Mouse (Mus musculus) embryonic fibroblast, embryonic 13.5 days (primary cell): ENCODE data around the gene Thap2. TPM values are rescaled to one million over a fixed set of nuclear protein-coding genes. Genes with fewer than 3 reads are reported as not detected.

Source experiments
- H3K27ac ChIP-seq: 2 replicates; pipeline ENCODE4 v1.5.1; 2012; ENCODE audit warnings: low read length, control low read depth, inconsistent platforms; ENCODE audit not compliant: insufficient read depth
- H3K4me1 ChIP-seq: 2 replicates; pipeline ENCODE4 v1.6.1; 2011; ENCODE audit warnings: low read length; ENCODE audit not compliant: control insufficient read depth, insufficient read depth
- H3K4me3 ChIP-seq: 2 replicates; pipeline ENCODE4 v1.5.1; 2011; ENCODE audit warnings: mild to moderate bottlenecking, control low read depth, low read length; ENCODE audit not compliant: insufficient read depth
- CTCF ChIP-seq: IDR thresholded peaks from 2 replicates; pipeline ENCODE4 v1.5.1; 2011; ENCODE audit warnings: mild to moderate bottlenecking, control low read depth, low read length, moderate library complexity, borderline replicate concordance; ENCODE audit not compliant: insufficient read depth
- POLR2A ChIP-seq: IDR thresholded peaks from 2 replicates; pipeline ENCODE4 v1.6.1; 2011; ENCODE audit warnings: low read depth, mild to moderate bottlenecking, control low read depth, low read length, moderate library complexity
- polyA plus RNA-seq: library from polyadenylated mRNA; stranded (reverse); fragments of >200 nt; gene quantifications from 2 replicates; pipeline ENCODE4 v1.2.4, GENCODE M21; 2011; ENCODE audit warnings: low read depth; ENCODE audit not compliant: missing spikeins, insufficient read length

Gene Thap2
- polyA plus RNA-seq, 1 experiment = 14.4 TPM

DNA sequence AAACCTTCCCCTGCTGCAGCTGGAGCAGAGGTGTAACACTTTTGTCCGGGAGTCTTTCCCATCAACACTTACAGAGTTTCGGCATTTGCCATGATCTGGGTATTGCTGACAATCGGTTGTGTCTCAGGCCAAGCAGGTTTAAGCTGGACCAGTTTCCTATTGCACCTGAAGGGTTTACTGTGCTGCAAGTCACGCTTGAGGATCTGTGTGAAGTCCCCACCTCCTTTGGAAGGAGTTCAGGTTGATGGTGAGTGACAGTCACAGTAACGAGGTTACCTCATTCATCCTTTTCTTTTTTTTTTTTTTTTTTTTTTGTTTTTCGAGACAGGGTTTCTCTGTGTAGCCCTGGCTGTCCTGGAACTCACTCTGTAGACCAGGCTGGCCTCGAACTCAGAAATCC lies 28.1 kb downstream of the Thap2 start:
- no peak for TF ChIP-seq POLR2A
- no peak for TF ChIP-seq CTCF
- H3K27ac ChIP-seq = no peak overlapping the region
- no peak overlapping the region for H3K4me3 ChIP-seq
- 0 out of 2 replicates have a peak, but pooled peaks cover 5% of the 10 kb centered on the region for H3K4me1 ChIP-seq

GRCm38 (mm10) chr10:115355016-115355415 lies 29.2 kb downstream of the Thap2 start:
- Histone ChIP-seq H3K4me3 (no peak overlapping the region), H3K27ac (no peak overlapping the region), H3K4me1 (no peaks in the 10 kb centered on the region)
- TF ChIP-seq POLR2A (no peak), CTCF (no peak)

DNA sequence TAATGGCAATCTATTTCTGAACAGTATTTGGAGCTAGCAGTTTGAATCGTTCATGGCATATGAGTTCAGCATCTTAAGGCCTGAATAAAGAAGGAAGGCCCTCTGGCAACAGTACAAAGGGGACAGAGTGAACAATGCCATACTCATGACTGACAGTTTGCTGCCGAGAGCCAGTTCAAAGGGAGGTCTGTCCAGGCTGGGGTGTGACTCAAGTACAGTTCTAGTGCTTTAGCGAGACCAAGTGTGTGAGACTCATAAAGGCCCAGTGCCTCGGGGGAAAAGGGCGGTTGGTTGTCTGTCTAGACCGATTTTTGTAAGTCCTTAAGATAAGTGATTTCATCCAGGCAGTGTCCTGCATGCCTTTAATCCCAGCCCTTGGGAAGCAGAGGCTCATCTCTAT lies 29.7 kb downstream of the Thap2 start:
- H3K4me1 ChIP-seq = no peaks in the 10 kb centered on the region
- no peak overlapping the region for H3K4me3 ChIP-seq
- TF ChIP-seq CTCF = no peak
- TF ChIP-seq POLR2A = no peak
- H3K27ac ChIP-seq = no peak overlapping the region

DNA sequence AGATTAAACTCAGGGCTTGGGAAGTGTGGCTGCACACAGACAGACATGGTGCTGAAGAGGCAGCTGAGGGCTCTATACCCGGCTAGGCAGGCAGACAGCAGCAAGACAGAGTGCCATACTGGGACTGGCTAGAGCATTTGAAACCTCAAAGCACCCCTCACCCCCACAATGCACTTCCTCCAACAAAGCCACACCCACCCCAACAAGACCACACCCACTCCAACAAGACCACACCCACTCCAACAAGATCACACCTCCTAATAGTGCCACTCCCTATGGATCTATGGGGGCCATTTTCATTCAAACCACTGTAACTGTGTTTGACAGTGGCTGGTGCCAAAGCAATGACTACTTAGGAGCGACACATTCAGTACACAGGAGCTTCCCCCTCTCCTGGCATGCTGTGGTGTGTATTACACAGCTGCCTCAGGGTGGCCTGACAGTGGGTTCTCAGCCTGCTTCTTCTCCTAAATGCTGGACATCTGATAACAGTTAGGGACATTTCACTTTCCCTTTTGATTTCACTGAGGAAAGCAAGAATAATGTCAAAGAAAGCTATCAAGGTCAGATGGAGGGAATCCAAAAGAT lies 33.3 kb downstream of the Thap2 start:
- H3K4me3 ChIP-seq = no peak overlapping the region
- no peaks in the 10 kb centered on the region for H3K4me1 ChIP-seq
- H3K27ac ChIP-seq = no peak overlapping the region
- TF ChIP-seq POLR2A (no peak), CTCF (no peak)

DNA sequence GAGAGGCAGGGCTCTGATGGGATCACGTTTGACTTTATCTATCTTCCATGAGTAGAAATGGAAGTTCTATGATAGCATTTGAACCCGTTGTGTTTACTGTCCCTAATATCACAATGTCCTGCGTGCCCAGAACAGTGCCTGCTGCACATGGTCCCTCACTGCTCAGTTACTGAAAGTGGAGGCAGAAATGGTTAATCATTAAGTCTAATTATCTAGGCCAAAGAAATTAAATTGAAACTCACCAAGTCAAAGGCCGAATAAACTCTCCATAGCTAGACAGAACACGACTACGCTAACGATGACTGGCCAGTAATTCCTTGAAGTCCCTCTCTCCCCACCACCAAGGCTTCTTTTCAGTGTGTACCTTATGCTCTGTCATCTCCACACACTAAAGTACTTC lies 34.7 kb downstream of the Thap2 start:
- H3K27ac ChIP-seq = no peak overlapping the region
- no peak for TF ChIP-seq CTCF
- no peak for TF ChIP-seq POLR2A

GRCm38 (mm10) chr10:115349029-115349428 lies 35.2 kb downstream of the Thap2 start:
- Histone ChIP-seq H3K27ac (no peak overlapping the region), H3K4me1 (no peaks in the 10 kb centered on the region), H3K4me3 (no peak overlapping the region)
- TF ChIP-seq CTCF = no peak
- no peak for TF ChIP-seq POLR2A

More for the DNA sequence above, 34.7 kb downstream of the Thap2 start:
- Histone ChIP-seq H3K4me3 (no peak overlapping the region), H3K4me1 (no peaks in the 10 kb centered on the region)

DNA sequence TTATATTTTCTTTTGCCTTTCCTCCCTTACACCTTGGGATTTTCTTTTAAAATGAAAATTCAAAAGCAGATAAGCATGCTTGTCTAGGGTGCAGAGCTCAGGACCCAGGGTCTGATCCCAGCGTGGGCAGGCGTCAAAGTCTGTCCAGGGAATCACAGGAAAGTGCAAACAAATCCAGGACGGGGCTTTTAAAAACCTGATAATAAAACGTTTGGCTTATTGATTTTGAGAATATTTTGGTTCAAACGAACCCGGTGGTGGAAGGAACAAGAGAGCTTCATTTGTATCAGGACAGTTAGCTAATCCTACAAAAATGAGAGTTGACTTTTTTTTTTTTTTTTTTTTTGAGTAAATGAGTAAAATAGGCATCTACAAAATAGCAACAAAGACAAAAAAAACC lies 36.1 kb downstream of the Thap2 start:
- no peaks in the 10 kb centered on the region for H3K4me1 ChIP-seq
- H3K4me3 ChIP-seq = no peak overlapping the region
- TF ChIP-seq CTCF (no peak), POLR2A (no peak)
- no peak overlapping the region for H3K27ac ChIP-seq

- Histone ChIP-seq H3K4me1 (no peaks in the 10 kb centered on the region), H3K27ac (no peak overlapping the region), H3K4me3 (no peak overlapping the region)
- no peak for TF ChIP-seq CTCF
- TF ChIP-seq POLR2A = no peak
Measured at GRCm38 (mm10) chr10:115346444-115346843, 37.8 kb downstream of the Thap2 start.

GRCm38 (mm10) chr10:115342771-115343425 lies 41.3 kb downstream of the Thap2 start:
- no peak for TF ChIP-seq POLR2A
- TF ChIP-seq CTCF = no peak
- no peak overlapping the region for H3K27ac ChIP-seq
- no peak overlapping the region for H3K4me3 ChIP-seq
- H3K4me1 ChIP-seq = no peaks in the 10 kb centered on the region

DNA sequence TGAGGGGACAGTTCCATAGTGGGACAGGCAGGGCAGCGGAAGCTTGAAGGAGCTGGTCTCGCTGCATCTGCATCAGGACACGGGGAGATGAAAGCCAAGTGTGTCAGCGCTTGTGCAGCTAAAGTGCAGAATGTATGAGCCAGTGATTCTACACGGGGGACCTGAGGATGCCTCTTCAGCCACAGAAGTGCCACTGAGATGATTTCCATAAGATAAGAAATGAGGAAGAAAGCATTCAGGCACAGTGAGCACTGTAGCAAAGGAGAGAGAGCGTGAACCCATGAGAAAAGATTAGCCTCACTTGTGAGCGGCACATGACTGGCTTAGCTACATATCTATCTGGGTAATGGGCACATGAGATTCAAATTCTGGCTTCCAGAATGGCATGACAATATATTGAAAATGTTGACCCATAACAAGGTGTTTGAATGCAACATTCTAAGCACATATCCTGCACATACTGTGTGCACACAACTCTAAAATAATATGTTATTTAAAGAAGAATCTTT lies 44.4 kb downstream of the Thap2 start:
- Histone ChIP-seq H3K4me1 (no peaks in the 10 kb centered on the region), H3K4me3 (no peak overlapping the region), H3K27ac (no peak overlapping the region)
- TF ChIP-seq CTCF (no peak), POLR2A (no peak)

- peaks cover 8% of the 10 kb centered on the region; the same call in 1 of the 2 replicates for H3K4me1 ChIP-seq
- H3K27ac ChIP-seq = no peak overlapping the region
- no peak overlapping the region for H3K4me3 ChIP-seq
- TF ChIP-seq CTCF (no peak), POLR2A (no peak)
Measured at GRCm38 (mm10) chr10:115336901-115337300, 47.3 kb downstream of the Thap2 start.
